Mouse (Mus musculus) liver, embryonic 14.5 days (tissue): ENCODE measurements around the gene Exosc5. TPM values are rescaled to one million over a fixed set of nuclear protein-coding genes. Genes with fewer than 3 reads are reported as not detected.

ENCODE experiments used
- ATAC-seq: fragments of 200-750 bp; cut with Nextera tagmentation; 2 replicates; pipeline ENCODE4 v1.8.0; 2017; ENCODE audit warnings: moderate number of reproducible peaks, mild to moderate bottlenecking, moderate library complexity; ENCODE audit not compliant: insufficient read depth
- DNase-seq, 3 experiments: peaks; one replicate each; pipeline ENCODE4 v3.0.0-alpha.2; 2012 to 2013; ENCODE audit warnings: low read depth in 3 of 3, low spot score in 3 of 3
- H3K27ac ChIP-seq: fragments of 300-500 bp; sonication (generic); 2 replicates; pipeline ENCODE4 v1.5.1; 2014; ENCODE audit warnings: moderate library complexity, mild to moderate bottlenecking, control low read depth, inconsistent platforms
- H3K27me3 ChIP-seq: fragments of 300-500 bp; sonication (generic); 2 replicates; pipeline ENCODE4 v1.6.1; 2014; ENCODE audit warnings: mild to moderate bottlenecking, low read length, moderate library complexity; ENCODE audit not compliant: control insufficient read depth, insufficient read depth
- H3K36me3 ChIP-seq: fragments of 300-500 bp; sonication (generic); replicated peaks from 2 replicates; pipeline ENCODE4 v1.6.1; 2014; ENCODE audit warnings: low read depth; ENCODE audit not compliant: control insufficient read depth, insufficient read depth
- H3K4me1 ChIP-seq, 2 experiments: fragments of 200-500 bp in 1 of 2; fragments of 300-500 bp in 1 of 2; sonication (generic) in 1 of 2; replicated peaks; 2 replicates each; pipeline ENCODE4 v1.6.1; 2012 to 2014; ENCODE audit warnings: antibody characterized with exemption in 1 of 2, inconsistent platforms in 1 of 2, low read length in 1 of 2; ENCODE audit not compliant: control insufficient read depth in 2 of 2, insufficient read depth in 2 of 2
- H3K4me2 ChIP-seq: fragments of 300-500 bp; sonication (generic); 2 replicates; pipeline ENCODE4 v1.6.1; 2014; ENCODE audit warnings: low read depth, mild to moderate bottlenecking, control low read depth, moderate library complexity
- H3K4me3 ChIP-seq, 2 experiments: fragments of 200-500 bp in 1 of 2; fragments of 300-500 bp in 1 of 2; sonication (generic) in 1 of 2; 2 replicates each; pipeline ENCODE4 v1.5.1; 2012 to 2014; ENCODE audit warnings: low read depth in 2 of 2, low read length in 2 of 2, mild to moderate bottlenecking in 2 of 2, control low read depth in 1 of 2, inconsistent platforms in 1 of 2, moderate library complexity in 1 of 2; ENCODE audit not compliant: insufficient read depth in 1 of 2
- H3K9ac ChIP-seq: fragments of 300-500 bp; sonication (generic); replicated peaks from 2 replicates; pipeline ENCODE4 v1.6.1; 2014; ENCODE audit warnings: mild to moderate bottlenecking, control low read depth, moderate library complexity
- H3K9me3 ChIP-seq: fragments of 300-500 bp; sonication (generic); 2 replicates; pipeline ENCODE4 v1.6.1; 2016; ENCODE audit warnings: low read length, mixed read lengths; ENCODE audit not compliant: control insufficient read depth
- CTCF ChIP-seq: IDR thresholded peaks from 2 replicates; pipeline ENCODE4 v1.5.1; 2016; ENCODE audit warnings: antibody characterized with exemption, low read depth, control low read depth
- EP300 ChIP-seq: IDR thresholded peaks from 2 replicates; pipeline ENCODE4 v1.6.1; 2016; ENCODE audit warnings: antibody characterized with exemption, low read depth
- WGBS: fragments of 180-500 bp; shearing (Covaris S2); extraction: QIAGEN DNeasy Blood & Tissue Kit; methylation state at CpG from one replicate; pipeline ENCODE4 v1.1.7; 2014; ENCODE audit not compliant: insufficient replicate concordance; 5-methylcytosine and 5-hydroxymethylcytosine counted together
- polyA plus RNA-seq, 2 experiments: library from polyadenylated mRNA; depleted of rRNA in 1 of 2; stranded (reverse) in 1 of 2; unstranded in 1 of 2; fragments of >200 nt; fragmentation: Nextera tagmentation in 1 of 2; extraction: Ambion mirVana in 1 of 2; gene quantifications; 2 replicates each; pipeline versions ENCODE4 v1.2.1 to v1.2.3; 2012 to 2014

The Exosc5 gene
- polyA plus RNA-seq, 2 experiments, result 33.7 to 48.1 TPM

GRCm38 (mm10) chr7:25712801-25713200, 53.8 kb downstream of the Exosc5 start:
- WGBS, result 78% methylated on average over 9 of the region's 9 CpGs
- Histone ChIP-seq H3K36me3 (peaks cover 38% of the 10 kb centered on the region), H3K9me3 (no peaks in the 10 kb centered on the region), H3K9ac (no peak overlapping the region), H3K27ac (no peak overlapping the region), H3K27me3 (no peaks in the 10 kb centered on the region), H3K4me2 (no peak overlapping the region), H3K4me1 (peaks cover 4 to 13% of the 10 kb centered on the region in 2 experiments; a peak in 3 of 4 replicates), H3K4me3 (no peak overlapping the region)
- DNase-seq (no peak), ATAC-seq (no peak)
- TF ChIP-seq CTCF (no peak), EP300 (no peak)

GRCm38 (mm10) chr7:25714581-25714980, 55.6 kb downstream of the Exosc5 start:
- ATAC-seq, result no peak
- Histone ChIP-seq H3K4me1 (peaks cover 11 to 19% of the 10 kb centered on the region in 2 experiments), H3K36me3 (peaks cover 38% of the 10 kb centered on the region)

GRCm38 (mm10) chr7:25715731-25716271, 56.8 kb downstream of the Exosc5 start:
- H3K36me3 ChIP-seq, result peaks cover 43% of the 10 kb centered on the region
- no peak overlapping the region for H3K4me3 ChIP-seq
- H3K4me1 ChIP-seq, result peaks cover 11 to 20% of the 10 kb centered on the region in 2 experiments
- no peaks in the 10 kb centered on the region for H3K27me3 ChIP-seq
- no peaks in the 10 kb centered on the region for H3K9me3 ChIP-seq
- no peak overlapping the region for H3K27ac ChIP-seq
- no peak overlapping the region for H3K4me2 ChIP-seq
- DNase-seq (no peak), ATAC-seq (no peak)
- 88% methylated on average over 22 of the region's 22 CpGs for WGBS
- TF ChIP-seq CTCF (no peak), EP300 (no peak)
- H3K9ac ChIP-seq, result no peak overlapping the region

More at GRCm38 (mm10) chr7:25714581-25714980, 55.6 kb downstream of the Exosc5 start:
- Histone ChIP-seq H3K4me3 (no peak overlapping the region), H3K27ac (no peak overlapping the region), H3K9me3 (no peaks in the 10 kb centered on the region), H3K27me3 (no peaks in the 10 kb centered on the region), H3K4me2 (no peak overlapping the region), H3K9ac (no peak overlapping the region)
- DNase-seq, result no peak
- TF ChIP-seq EP300, result no peak
- TF ChIP-seq CTCF, result no peak
- WGBS, result 83% methylated on average over 8 of the region's 8 CpGs

- Histone ChIP-seq H3K4me1 (peaks cover 11 to 18% of the 10 kb centered on the region in 2 experiments), H3K4me2 (peak overlapping the region; percentile 86), H3K9ac (peak overlapping the region; percentile 76; the same call in 1 of the 2 replicates), H3K4me3 (peak overlapping the region in 1 of 2 experiments; percentile 76; a peak in 2 of 4 replicates), H3K27ac (no peak overlapping the region), H3K36me3 (peaks cover 55% of the 10 kb centered on the region), H3K27me3 (no peaks in the 10 kb centered on the region), H3K9me3 (no peaks in the 10 kb centered on the region)
- no peak for ATAC-seq
- WGBS, result 77% methylated on average over 3 of the region's 3 CpGs
- no peak for TF ChIP-seq EP300
- no peak for TF ChIP-seq CTCF
- DNase-seq, result no peak
Measured at GRCm38 (mm10) chr7:25717478-25717877, 58.5 kb downstream of the Exosc5 start.

DNA sequence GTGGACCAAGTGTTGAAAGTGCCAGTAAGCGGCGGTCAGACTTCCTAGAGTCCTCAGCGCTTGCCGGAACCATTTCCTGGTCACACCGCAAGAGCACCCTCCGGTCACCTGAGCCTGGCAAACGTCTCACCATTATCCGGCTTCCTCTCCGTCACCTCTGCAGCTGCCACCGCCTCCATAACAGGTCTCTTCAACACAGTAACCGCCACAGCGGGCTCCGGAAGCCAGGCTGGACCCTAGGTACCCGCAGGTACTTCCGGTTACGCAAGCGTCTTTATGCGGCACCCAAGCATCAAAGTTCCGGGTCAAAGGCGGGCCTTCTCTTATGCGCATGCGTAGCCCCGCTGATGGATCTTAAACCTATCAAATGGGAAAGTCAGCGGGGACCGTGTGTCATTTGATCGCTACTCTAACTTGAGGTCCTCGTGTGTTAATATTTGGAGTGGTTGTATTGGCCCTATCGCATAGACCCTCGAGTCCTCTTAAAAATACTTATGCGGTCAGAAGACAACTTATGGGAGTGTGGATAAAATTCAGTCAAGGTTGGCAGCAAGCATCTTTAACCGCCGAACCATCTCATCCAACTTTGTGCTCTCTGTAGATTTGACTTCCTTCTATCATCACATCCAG, 59.9 kb downstream of the Exosc5 start, which contains the start of gene Ccdc97:
TSS of gene Ccdc97 (minus strand) at position 301 of the 630 bp plus-strand sequence.
- peaks cover 55% of the 10 kb centered on the region for H3K36me3 ChIP-seq
- H3K27me3 ChIP-seq, result no peaks in the 10 kb centered on the region
- no peaks in the 10 kb centered on the region for H3K9me3 ChIP-seq
- peak within 1 kb of the TSS; percentile 76 to 98 for H3K4me3 ChIP-seq
- peak; percentile 33; the same call in 1 of the 2 replicates for TF ChIP-seq EP300
- no peak for TF ChIP-seq CTCF
- peak within 1 kb of the TSS; percentile 48 for H3K27ac ChIP-seq
- peak; percentile 91 to 93 (median 92) for DNase-seq
- 2% methylated on average over 32 of the region's 32 CpGs for WGBS
- peak; percentile 77 for ATAC-seq
- peaks cover 11 to 20% of the 10 kb centered on the region in 2 experiments for H3K4me1 ChIP-seq
- peak within 1 kb of the TSS; percentile 86 for H3K4me2 ChIP-seq
- peak within 1 kb of the TSS; percentile 76 for H3K9ac ChIP-seq
